Mouse (Mus musculus) heart, postnatal 14 days (tissue): ENCODE measurements at regions not wholly inside any gene's neighbourhood (a gene's known extent, or its start where the extent isn't known, plus 50 kb on each side); places are given as distances from the start of the nearest gene placed in this dataset.
A peak's percentile ranks its signal among the peaks of the same experiment; 100 is the strongest.

ENCODE experiments used
- DNase-seq, 2 experiments: peaks; one replicate each; pipeline ENCODE4 v3.0.0; 2021 to 2022
- intact Hi-C: fragments of 180-260 bp; cut with DNase I; formaldehyde crosslinking; loops from one replicate; pipeline ENCODE4 v1.15.1; 2025

DNA sequence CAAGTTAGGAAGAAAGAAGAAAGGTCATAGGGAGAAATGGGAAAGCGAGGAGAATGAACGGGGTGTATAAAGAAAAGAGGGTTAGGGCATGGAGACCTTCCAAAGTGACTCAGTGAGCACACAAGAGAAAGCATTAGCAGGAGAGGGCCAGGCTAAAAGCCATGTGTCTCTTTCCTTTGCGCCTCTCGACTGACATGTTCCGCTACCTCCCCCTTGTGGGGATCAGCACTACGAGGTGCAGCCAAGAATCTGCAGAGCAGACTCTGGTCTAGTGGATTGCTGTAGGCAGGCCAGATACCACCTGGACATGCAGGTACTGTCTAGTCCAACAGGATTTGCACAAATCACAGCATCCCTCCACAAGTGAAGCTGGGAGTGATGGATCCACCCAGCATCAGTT is 54.0 kb downstream of the Kcna5 start:
- peak in 1 of 2 experiments; percentile 43 for DNase-seq
- intact Hi-C loops = no loop called here

- no peak for DNase-seq
- intact Hi-C loops = loop anchor here (10.0 kb wide), 1 partner anchor 853 kb away; no protein-coding TSS in a partner anchor
These were observed 57.7 kb downstream of the Kcna5 start for GRCm38 (mm10) chr6:126477506-126477905.

GRCm38 (mm10) chr6:126476758-126477157 is 58.5 kb downstream of the Kcna5 start:
- intact Hi-C loops = loop anchor here (10.0 kb wide), 1 partner anchor 852 kb away; no protein-coding TSS in a partner anchor
- DNase-seq = no peak

DNA sequence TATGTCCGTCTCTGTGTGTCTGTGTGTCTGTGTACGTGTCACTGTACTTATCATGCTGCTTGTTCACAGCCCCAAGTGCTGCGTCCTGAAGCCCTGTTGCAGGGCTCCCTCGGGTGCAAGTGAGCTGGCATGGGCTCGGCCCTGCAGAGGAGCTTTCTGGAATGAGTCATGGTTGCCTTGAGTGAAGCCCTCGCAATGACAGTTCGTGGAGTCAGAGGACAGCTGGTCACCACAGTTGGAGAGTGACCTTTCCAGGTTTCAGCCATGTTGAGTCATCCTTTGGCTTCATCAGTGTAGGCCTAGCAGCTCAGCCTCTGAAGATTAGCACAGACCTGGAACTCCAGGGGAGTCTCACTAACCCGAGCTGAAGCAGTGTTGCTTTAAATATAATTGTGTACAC is 59.7 kb downstream of the Kcna5 start:
- intact Hi-C loops = loop anchor here (10.0 kb wide), 1 partner anchor 851 kb away; no protein-coding TSS in a partner anchor
- DNase-seq = no peak

DNA sequence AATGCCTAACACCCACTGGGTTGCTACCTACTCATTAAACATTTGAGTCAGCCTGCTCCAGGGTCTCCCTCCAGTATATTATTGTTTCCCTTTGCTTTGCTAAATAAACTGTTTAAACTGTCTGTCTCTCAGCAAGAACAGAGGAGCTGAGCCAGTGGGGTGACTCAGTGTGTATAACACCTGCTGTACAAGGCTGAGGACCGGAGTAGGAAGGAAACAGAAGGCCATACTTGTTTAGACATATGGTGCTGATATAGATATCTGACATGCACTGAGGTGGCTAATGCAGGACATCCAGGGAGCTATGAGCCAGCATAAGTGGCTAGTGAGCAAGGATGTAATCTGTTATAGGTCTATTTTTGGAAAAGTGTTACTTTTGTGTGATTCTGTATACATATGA is 81.5 kb downstream of the Kcna5 start:
- intact Hi-C loops = no loop called here
- DNase-seq = no peak

GRCm38 (mm10) chr6:126445519-126445918 is 89.7 kb downstream of the Kcna5 start:
- DNase-seq = no peak
- intact Hi-C loops = no loop called here

- DNase-seq = no peak
- intact Hi-C loops = no loop called here
These were observed 95.0 kb downstream of the Kcna5 start for GRCm38 (mm10) chr6:126440254-126440653.

- intact Hi-C loops = no loop called here
These were observed 97.1 kb downstream of the Kcna5 start for GRCm38 (mm10) chr6:126437976-126438736.

DNA sequence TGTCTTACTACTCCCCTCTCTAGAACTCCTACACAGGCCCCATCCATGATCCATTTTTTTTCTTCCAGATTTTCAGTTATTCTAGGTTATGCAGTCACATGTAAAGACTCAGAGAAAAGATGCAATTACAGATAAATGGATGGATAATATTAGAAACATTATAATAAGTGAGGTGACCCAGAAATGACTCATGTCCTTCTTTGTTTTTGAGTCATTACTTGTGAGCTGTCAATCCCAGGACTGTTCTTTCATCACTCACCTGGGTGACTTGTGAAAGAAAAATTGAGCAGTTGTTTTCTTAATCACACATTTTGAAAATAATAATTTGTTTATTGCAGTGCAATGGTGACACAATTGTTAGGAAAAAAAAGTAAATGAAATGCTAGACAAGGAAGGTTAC is 108.0 kb downstream of the Kcna5 start:
- no peak for DNase-seq
- intact Hi-C loops = no loop called here

More at GRCm38 (mm10) chr6:126437976-126438736, 97.1 kb downstream of the Kcna5 start:
- no peak for DNase-seq

- intact Hi-C loops = loop anchor here (5.0 to 10.0 kb wide), 4 partner anchors 238 to 783 kb away; partner anchors contain the start of gene Ntf3
- DNase-seq = peak; percentile 36 to 62
These were observed 129.5 kb downstream of the Kcna5 start for GRCm38 (mm10) chr6:126405736-126406135.

DNA sequence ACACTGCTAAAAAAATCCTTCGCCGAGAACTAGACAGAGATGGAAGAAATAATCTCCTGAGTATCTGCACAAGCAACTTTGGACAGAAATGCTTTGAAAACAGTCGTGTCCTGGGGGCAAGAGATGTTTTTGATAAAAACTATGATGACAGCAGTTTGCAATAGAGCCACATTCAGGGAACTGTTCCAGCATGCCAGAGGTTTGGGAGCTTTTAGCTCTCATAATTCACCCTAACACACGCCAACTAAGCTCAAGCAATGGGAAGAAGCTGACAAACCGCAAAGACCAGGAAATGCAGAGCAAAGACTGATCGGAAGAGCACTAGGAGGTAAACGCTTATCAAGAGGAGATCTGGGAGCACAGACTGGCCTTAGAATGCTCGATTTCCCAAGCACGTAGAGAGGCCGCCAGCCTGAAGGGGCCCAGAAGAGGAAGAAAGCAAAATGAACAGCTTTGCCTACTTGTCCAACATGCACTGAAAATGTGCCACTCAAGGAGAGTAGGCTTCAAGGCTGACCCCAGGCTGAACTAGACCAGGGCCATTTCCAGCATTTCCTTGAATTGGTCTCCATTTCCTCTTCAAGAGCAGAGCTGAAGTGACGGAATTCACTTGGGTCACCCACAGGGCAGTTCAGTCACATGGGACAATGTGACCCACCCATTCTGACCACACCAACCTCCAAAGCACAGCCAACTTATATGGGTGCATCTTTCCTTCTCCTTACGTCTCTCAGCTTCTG is 130.7 kb downstream of the Kcna5 start:
- intact Hi-C loops = loop anchor here (5.0 to 10.0 kb wide), 4 partner anchors 237 to 782 kb away; partner anchors contain the start of gene Ntf3
- DNase-seq = peak in 1 of 2 experiments; percentile 6

DNA sequence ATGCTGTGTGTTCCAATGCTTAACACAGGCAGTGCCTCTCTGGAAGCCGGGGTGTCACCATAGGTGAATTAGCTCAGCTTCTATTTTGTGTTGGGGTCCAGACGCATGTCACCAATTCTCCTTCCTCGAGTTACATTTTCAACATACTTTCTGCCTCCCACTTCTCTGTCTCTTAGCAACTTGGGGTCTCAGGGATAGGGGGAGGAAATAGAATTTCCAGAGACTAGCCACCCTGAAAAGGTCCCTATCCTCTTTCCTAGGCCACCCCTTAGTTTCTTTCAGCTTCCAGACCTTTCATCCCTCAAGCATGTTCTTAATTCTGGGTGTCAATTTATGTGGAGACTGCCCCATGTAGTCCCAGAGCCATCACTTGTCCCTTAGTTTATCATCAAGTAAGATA is 135.6 kb downstream of the Kcna5 start:
- intact Hi-C loops = no loop called here
- no peak for DNase-seq

DNA sequence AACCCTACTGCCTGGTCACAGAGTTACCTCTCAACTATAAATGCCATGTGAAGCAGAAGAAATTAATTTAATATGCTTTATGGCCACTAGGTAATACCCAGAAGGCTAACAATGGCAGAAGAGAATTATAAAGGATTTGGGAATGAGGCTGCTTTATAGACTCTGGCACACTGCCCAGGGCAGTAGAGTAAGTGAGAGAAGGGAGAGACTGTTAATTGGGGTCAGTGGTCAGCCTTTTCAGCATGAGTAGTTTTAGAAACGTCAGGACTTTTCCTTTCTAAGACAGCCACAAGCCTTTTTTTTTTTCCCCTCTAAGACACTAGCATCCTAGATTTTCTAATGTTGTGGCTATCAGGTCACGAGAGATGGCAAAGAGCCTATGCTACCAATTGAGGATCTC is 136.6 kb downstream of the Kcna5 start:
- intact Hi-C loops = no loop called here
- DNase-seq = no peak

GRCm38 (mm10) chr6:126395015-126395414 is 140.2 kb downstream of the Kcna5 start:
- intact Hi-C loops = no loop called here
- no peak for DNase-seq

DNA sequence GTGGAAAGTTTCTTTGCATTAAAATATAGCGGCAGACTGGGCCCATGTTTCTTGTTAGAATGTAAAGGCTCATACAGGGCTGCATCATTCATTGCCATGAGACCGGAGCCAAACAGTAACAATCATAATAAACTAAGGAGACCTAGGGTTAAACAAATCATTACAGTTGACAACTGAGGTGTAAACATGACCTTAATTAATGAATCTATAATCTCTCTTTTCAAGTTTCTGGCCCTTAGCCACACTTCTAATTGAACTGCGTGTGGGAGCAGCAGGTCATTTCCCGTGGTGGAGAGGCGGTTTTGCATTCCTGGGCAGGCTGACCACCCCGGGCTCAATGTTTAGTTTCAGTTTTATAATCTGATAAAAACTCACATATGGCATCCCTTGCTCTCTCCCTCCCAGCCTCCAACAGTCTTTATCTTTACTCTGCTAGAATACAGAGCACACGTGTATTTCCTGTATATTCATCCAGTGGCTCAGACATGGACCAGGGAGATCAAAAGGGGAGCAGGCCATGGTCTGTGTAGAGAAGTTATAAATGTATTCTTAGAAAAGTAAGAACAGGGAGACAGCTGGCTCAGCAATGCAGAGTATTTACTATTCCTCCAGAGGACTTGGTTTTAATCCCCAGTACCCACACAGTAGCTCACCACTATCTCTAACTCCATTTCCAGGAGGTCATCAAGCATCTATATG is 141.0 kb downstream of the Kcna5 start:
- no peak for DNase-seq
- intact Hi-C loops = no loop called here

GRCm38 (mm10) chr6:126384210-126385012 is 150.8 kb downstream of the Kcna5 start:
- intact Hi-C loops = no loop called here

DNA sequence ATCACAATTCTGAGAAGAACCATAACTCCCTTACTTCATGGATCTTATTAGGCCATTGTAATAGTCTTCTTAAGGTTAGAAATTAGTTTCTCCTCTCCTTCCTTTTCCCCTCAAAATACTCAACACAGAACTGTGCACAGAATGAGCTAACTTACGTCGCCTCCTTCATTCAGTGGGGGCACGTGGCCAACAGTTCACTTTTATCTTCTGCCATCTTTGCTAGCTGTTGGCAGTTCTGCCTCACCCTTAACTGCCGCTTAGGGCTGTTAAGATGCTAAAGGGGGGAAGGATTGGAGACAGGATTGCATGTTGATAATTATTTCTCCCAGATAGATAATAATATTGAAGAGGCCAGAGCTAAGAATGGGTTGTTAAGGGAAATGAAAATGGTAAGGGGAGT is 158.0 kb downstream of the Kcna5 start:
- intact Hi-C loops = no loop called here

More at GRCm38 (mm10) chr6:126384210-126385012, 150.8 kb downstream of the Kcna5 start:
- DNase-seq = peak in 1 of 2 experiments; percentile 16

DNA sequence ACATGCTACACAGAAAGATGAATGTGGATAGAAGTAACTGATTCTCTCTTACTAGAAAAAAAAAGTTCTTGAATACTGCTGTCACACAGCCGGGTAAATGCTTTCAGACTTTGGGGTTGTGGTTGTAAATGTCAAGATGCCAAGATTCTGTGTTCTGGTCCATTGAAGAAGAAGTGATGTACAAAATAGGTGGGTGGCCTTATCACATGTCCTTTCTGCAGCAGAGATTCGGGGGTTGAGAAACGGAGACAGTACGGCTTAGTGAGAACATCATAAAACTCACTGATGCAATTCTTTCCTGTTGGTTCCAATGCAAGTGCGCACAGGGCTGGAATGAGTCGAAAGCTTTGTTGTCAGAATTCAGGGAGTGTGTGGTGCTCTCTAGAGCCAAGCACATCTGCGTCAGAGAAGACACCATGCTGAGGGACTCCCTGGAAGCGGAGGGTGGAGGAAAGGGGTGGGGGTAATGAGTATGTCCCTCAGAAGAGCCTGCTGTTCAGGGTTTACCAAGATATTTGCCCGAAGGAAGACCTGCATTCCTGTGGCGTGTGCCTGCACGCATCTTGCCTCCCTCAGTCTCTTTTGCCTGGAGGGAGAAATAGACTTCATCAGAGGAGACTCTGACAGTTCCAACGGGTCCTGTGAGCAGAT is 160.1 kb downstream of the Kcna5 start:
- no peak for DNase-seq
- intact Hi-C loops = loop anchor here (5.0 kb wide), 3 partner anchors 223 to 508 kb away; no protein-coding TSS in a partner anchor

More for the DNA sequence above, 158.0 kb downstream of the Kcna5 start:
- no peak for DNase-seq

- intact Hi-C loops = loop anchor here (5.0 kb wide), 3 partner anchors 220 to 505 kb away; no protein-coding TSS in a partner anchor
- DNase-seq = peak; percentile 28 to 55
These were observed 163.2 kb downstream of the Kcna5 start for GRCm38 (mm10) chr6:126371971-126372370.
